Mouse (Mus musculus) ES-Bruce4 (cell line): ENCODE measurements at regions not wholly inside any gene's neighbourhood (a gene's known extent, or its start where the extent isn't known, plus 50 kb on each side); places are given as distances from the start of the nearest gene placed in this dataset.

Experiments
- H3K27ac ChIP-seq: 2 replicates; pipeline ENCODE4 v1.5.1; 2012; ENCODE audit warnings: low read length, inconsistent platforms; ENCODE audit not compliant: insufficient read depth
- H3K27me3 ChIP-seq: 2 replicates; pipeline ENCODE4 v1.6.1; 2012; ENCODE audit warnings: mild to moderate bottlenecking, low read length, inconsistent platforms; ENCODE audit not compliant: control insufficient read depth, poor library complexity, insufficient read depth, severe bottlenecking
- H3K36me3 ChIP-seq: 2 replicates; pipeline ENCODE4 v1.6.1; 2012; ENCODE audit warnings: inconsistent platforms, mild to moderate bottlenecking, low read length, moderate library complexity; ENCODE audit not compliant: control insufficient read depth, poor library complexity, insufficient read depth, severe bottlenecking
- H3K4me1 ChIP-seq: one replicate; pipeline ENCODE4 v1.8.1; 2011; ENCODE audit warnings: low read length; ENCODE audit not compliant: control insufficient read depth, insufficient read depth
- H3K4me3 ChIP-seq: 2 replicates; pipeline ENCODE4 v1.5.1; 2011; ENCODE audit warnings: low read depth, mild to moderate bottlenecking, low read length
- H3K9ac ChIP-seq: 2 replicates; pipeline ENCODE4 v1.6.1; 2012; ENCODE audit warnings: low read depth, mild to moderate bottlenecking, inconsistent platforms; ENCODE audit not compliant: poor library complexity, severe bottlenecking
- H3K9me3 ChIP-seq: replicated peaks from 2 replicates; pipeline ENCODE4 v1.6.1; 2012; ENCODE audit warnings: mild to moderate bottlenecking, low read length, inconsistent platforms; ENCODE audit not compliant: control insufficient read depth, poor library complexity, insufficient read depth, severe bottlenecking
- CTCF ChIP-seq: IDR thresholded peaks from one replicate; pipeline ENCODE4 v1.8.1; 2011; ENCODE audit warnings: low read depth, low read length
- EP300 ChIP-seq: IDR thresholded peaks from 2 replicates; pipeline ENCODE4 v1.6.1; 2011; ENCODE audit warnings: low read depth, low read length; ENCODE audit not compliant: insufficient read depth
- POLR2A ChIP-seq: IDR thresholded peaks from one replicate; pipeline ENCODE4 v1.8.1; 2011; ENCODE audit warnings: low read length; ENCODE audit not compliant: insufficient read depth

- H3K27ac ChIP-seq: no peak overlapping the region
- no peaks in the 10 kb centered on the region for H3K36me3 ChIP-seq
- H3K9me3 ChIP-seq: no peaks in the 10 kb centered on the region
- H3K4me1 ChIP-seq: no peaks in the 10 kb centered on the region
- no peak overlapping the region for H3K9ac ChIP-seq
- H3K27me3 ChIP-seq: no peaks in the 10 kb centered on the region
- no peak overlapping the region for H3K4me3 ChIP-seq
- TF ChIP-seq POLR2A: no peak
- TF ChIP-seq EP300: no peak
- no peak for TF ChIP-seq CTCF
Measured at GRCm38 (mm10) chr8:88039286-88039685, 79.3 kb upstream of the Cnep1r1 start.

GRCm38 (mm10) chr8:88037994-88038393 is 78.6 kb upstream of the Zfp423 start:
- Histone ChIP-seq H3K9ac (no peak overlapping the region), H3K4me3 (no peak overlapping the region), H3K36me3 (no peaks in the 10 kb centered on the region), H3K27me3 (no peaks in the 10 kb centered on the region), H3K9me3 (no peaks in the 10 kb centered on the region), H3K27ac (no peak overlapping the region), H3K4me1 (no peaks in the 10 kb centered on the region)
- no peak for TF ChIP-seq CTCF
- TF ChIP-seq EP300: no peak
- TF ChIP-seq POLR2A: no peak

- no peaks in the 10 kb centered on the region for H3K9me3 ChIP-seq
- H3K4me3 ChIP-seq: no peak overlapping the region
- no peak overlapping the region for H3K27ac ChIP-seq
- no peaks in the 10 kb centered on the region for H3K36me3 ChIP-seq
- no peak overlapping the region for H3K9ac ChIP-seq
- no peaks in the 10 kb centered on the region for H3K27me3 ChIP-seq
- H3K4me1 ChIP-seq: no peaks in the 10 kb centered on the region
- TF ChIP-seq EP300 (no peak), CTCF (peak; percentile 96), POLR2A (no peak)
Measured at GRCm38 (mm10) chr8:88033054-88033453, 73.7 kb upstream of the Zfp423 start.

DNA sequence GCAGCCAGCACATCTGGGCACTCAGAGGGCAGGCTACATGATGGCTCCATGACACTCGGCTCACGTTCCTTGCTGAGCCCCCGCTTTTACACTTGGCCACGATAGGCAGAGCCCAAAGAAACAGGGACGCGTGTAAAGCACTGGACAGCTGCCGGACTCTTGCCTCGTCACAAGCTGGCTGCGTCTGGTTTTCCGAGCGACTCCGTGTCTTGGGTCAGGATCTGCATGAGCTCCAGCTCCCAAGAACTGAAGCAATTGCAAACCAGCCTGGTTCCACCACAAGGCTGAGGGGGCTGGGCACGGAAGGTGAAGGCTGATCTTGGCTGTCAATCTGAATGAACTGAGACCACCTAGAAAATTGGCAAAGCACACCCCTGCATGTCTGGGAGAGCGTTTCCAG is 65.1 kb upstream of the Zfp423 start:
- Histone ChIP-seq H3K27ac (no peak overlapping the region), H3K4me1 (peaks cover 7% of the 10 kb centered on the region), H3K27me3 (no peaks in the 10 kb centered on the region), H3K36me3 (no peaks in the 10 kb centered on the region), H3K9ac (no peak overlapping the region), H3K9me3 (no peaks in the 10 kb centered on the region), H3K4me3 (no peak overlapping the region)
- no peak for TF ChIP-seq POLR2A
- TF ChIP-seq CTCF: no peak
- no peak for TF ChIP-seq EP300

DNA sequence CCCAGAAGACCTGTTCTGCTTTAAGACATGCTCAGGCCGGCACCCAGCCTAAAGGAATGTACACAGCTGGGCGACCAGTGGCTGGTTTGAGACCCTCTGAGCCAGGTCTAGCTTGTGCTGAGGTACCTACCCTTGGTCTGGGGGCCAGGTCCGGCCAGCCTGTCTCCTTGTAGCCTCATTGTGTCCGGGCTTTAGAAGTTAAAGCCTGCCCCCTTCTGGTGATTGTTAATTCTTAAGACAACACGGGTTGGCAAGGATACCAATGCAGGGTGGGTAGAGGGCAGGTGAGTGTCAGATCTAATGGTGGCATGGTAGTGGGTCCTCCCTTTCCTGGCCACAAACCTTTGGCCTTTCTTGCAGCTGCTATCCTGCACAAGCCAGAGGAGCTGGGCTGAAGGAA is 64.0 kb upstream of the Zfp423 start:
- H3K27ac ChIP-seq: no peak overlapping the region
- peaks cover under 1% of the 10 kb centered on the region; the same call in 1 of the 2 replicates for H3K9me3 ChIP-seq
- H3K27me3 ChIP-seq: no peaks in the 10 kb centered on the region
- TF ChIP-seq CTCF (peak; percentile 53), EP300 (no peak), POLR2A (no peak)
- no peaks in the 10 kb centered on the region for H3K36me3 ChIP-seq
- peaks cover 7% of the 10 kb centered on the region for H3K4me1 ChIP-seq
- H3K4me3 ChIP-seq: no peak overlapping the region
- no peak overlapping the region for H3K9ac ChIP-seq

- no peak overlapping the region for H3K27ac ChIP-seq
- H3K9ac ChIP-seq: no peak overlapping the region
Measured at GRCm38 (mm10) chr8:88022776-88023385, 63.5 kb upstream of the Zfp423 start.

More at GRCm38 (mm10) chr8:88022776-88023385, 63.5 kb upstream of the Zfp423 start:
- peaks cover 7% of the 10 kb centered on the region for H3K4me1 ChIP-seq
- TF ChIP-seq POLR2A (no peak), CTCF (no peak), EP300 (no peak)
- H3K9me3 ChIP-seq: peaks cover 5% of the 10 kb centered on the region; the same call in 1 of the 2 replicates
- no peak overlapping the region for H3K4me3 ChIP-seq
- H3K36me3 ChIP-seq: no peaks in the 10 kb centered on the region
- H3K27me3 ChIP-seq: no peaks in the 10 kb centered on the region
